8 mouse cellular contexts compared by ENCODE assay signal in the genomic region with DNA sequence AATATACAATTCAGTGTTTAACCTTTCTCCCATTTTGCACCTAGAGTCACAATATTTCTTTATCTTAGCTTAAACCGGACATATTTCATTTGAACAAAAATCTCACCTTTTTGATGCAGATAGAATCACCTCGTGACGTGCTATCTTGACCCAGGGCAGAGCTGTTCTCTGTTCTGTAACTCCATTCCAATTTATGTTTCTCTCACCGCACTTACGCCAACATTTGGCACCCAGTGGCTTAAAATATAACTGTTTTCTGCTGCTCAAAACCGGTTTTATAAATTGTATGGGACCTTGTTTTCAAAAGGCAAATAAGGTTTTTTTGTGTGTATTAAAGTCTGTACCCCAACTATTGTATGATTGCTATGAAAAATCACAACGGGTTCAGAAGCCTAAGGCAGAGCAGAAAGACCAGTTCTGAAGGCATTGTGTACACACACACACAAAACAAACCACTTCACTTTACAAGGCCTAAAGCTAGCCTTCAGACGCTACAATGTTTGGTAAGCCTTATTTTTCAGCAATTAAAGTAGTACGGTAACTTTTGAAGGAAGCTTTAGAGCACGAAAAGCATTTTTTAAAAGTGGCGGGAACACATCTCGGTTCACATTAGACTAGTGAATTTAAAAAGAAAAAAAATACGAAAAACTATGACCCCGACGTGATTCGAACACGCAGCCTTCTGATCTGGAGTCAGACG. TPM values are rescaled to one million over a fixed set of nuclear protein-coding genes. Genes with fewer than 3 reads are reported as not detected.
DNase-seq lines count a peak whose midpoint lies in the region; ATAC-seq lines count a peak whose summit lies in the region.

A gene (minus strand): TSS at position 555 of the 700 bp plus-strand sequence.

- H3K4me2 ChIP-seq in embryonic facial prominence, embryonic 14.5 days (ENCODE audit: low read depth, low read length) = peak within 1 kb of the TSS; percentile 52
- H3K4me2 ChIP-seq in heart, embryonic 15.5 days = peak within 1 kb of the TSS; percentile 61
- H3K4me2 ChIP-seq in neural tube, embryonic 13.5 days = peak within 1 kb of the TSS; percentile 60

- H3K36me3 ChIP-seq in embryonic facial prominence, embryonic 14.5 days (ENCODE audit: control insufficient read depth, insufficient read depth, low read length) = no peaks in the 10 kb centered on the region
- no peaks in the 10 kb centered on the region for H3K36me3 ChIP-seq in heart, embryonic 15.5 days
- H3K36me3 ChIP-seq in neural tube, embryonic 13.5 days = no peaks in the 10 kb centered on the region

- no peak for DNase-seq in urinary bladder, adult 2 months (ENCODE audit: low spot score)
- DNase-seq in urinary bladder, postnatal 14 days (ENCODE audit: low spot score) = no peak
- DNase-seq in embryonic facial prominence, embryonic 14.5 days (ENCODE audit: low spot score) = no peak
- DNase-seq in left cerebral cortex, postnatal 36 days (ENCODE audit: low spot score in 2 of 2) = no peak
- DNase-seq in right cerebral cortex, postnatal 14 days = no peak
- DNase-seq in frontal cortex, postnatal 36 days (ENCODE audit: low spot score in 2 of 2) = no peak

- H3K4me3 ChIP-seq in embryonic facial prominence, embryonic 14.5 days (ENCODE audit: low read depth, low read length) = peak within 1 kb of the TSS; percentile 58
- H3K4me3 ChIP-seq in heart, embryonic 15.5 days = peak within 1 kb of the TSS; percentile 61
- H3K4me3 ChIP-seq in neural tube, embryonic 13.5 days = peak within 1 kb of the TSS; percentile 51

- ATAC-seq in embryonic facial prominence, embryonic 14.5 days (ENCODE audit: low read depth) = no peak
- ATAC-seq in heart, embryonic 15.5 days (replicated peaks; ENCODE audit: insufficient number of reproducible peaks, insufficient read depth, low FRiP score, low read depth) = no peak
- ATAC-seq in neural tube, embryonic 13.5 days (ENCODE audit: low read depth) = peak; percentile 7; the same call in 1 of the 2 replicates

- no peaks in the 10 kb centered on the region for H3K27me3 ChIP-seq in embryonic facial prominence, embryonic 14.5 days (replicated peaks; ENCODE audit: control insufficient read depth, insufficient read depth, low read length)
- H3K27me3 ChIP-seq in heart, embryonic 15.5 days = no peaks in the 10 kb centered on the region
- no peaks in the 10 kb centered on the region for H3K27me3 ChIP-seq in neural tube, embryonic 13.5 days

- H3K9me3 ChIP-seq in embryonic facial prominence, embryonic 14.5 days (ENCODE audit: control insufficient read depth, low read length) = no peaks in the 10 kb centered on the region
- H3K9me3 ChIP-seq in heart, embryonic 15.5 days (replicated peaks) = no peaks in the 10 kb centered on the region
- no peaks in the 10 kb centered on the region for H3K9me3 ChIP-seq in neural tube, embryonic 13.5 days

- intact Hi-C loops in left cerebral cortex, postnatal 36 days (cut with DNase I) = no loop called here

- 7% methylated on average over 18 of the region's 18 CpGs for WGBS in embryonic facial prominence, embryonic 14.5 days
- 7% methylated on average over 18 of the region's 18 CpGs for WGBS in heart, embryonic 15.5 days
- 14% methylated on average over 18 of the region's 18 CpGs for whole genome bisulfite sequencing in neural tube, embryonic 13.5 days

- peak within 1 kb of the TSS; percentile 99 for H3K27ac ChIP-seq in embryonic facial prominence, embryonic 14.5 days (replicated peaks; ENCODE audit: low read depth, low read length)
- peak within 1 kb of the TSS; percentile 99 for H3K27ac ChIP-seq in heart, embryonic 15.5 days
- peak within 1 kb of the TSS; percentile 98 for H3K27ac ChIP-seq in neural tube, embryonic 13.5 days (replicated peaks)

- H3K9ac ChIP-seq in embryonic facial prominence, embryonic 14.5 days (ENCODE audit: low read depth, low read length) = peak within 1 kb of the TSS; percentile 77
- H3K9ac ChIP-seq in heart, embryonic 15.5 days = peak within 1 kb of the TSS; percentile 62
- peak within 1 kb of the TSS; percentile 78 for H3K9ac ChIP-seq in neural tube, embryonic 13.5 days

- H3K4me1 ChIP-seq in embryonic facial prominence, embryonic 14.5 days (ENCODE audit: control insufficient read depth, insufficient read depth, low read length) = peaks cover 6% of the 10 kb centered on the region; the same call in 1 of the 2 replicates
- peaks cover 23% of the 10 kb centered on the region for H3K4me1 ChIP-seq in heart, embryonic 15.5 days (replicated peaks)
- peaks cover 29% of the 10 kb centered on the region for H3K4me1 ChIP-seq in neural tube, embryonic 13.5 days (replicated peaks)

RNA-seq across cellular contexts. Expression of the gene that starts here (rescaled TPM):
- polyA plus RNA-seq in urinary bladder, adult 2 months (2012; rRNA removed) = 66.1 and 77.0 TPM in 2 replicates
- 185 and 227 TPM in 2 replicates for polyA plus RNA-seq in embryonic facial prominence, embryonic 14.5 days (2014; fragmentation: Nextera tagmentation; extraction: Ambion mirVana)
- polyA plus RNA-seq in heart, embryonic 15.5 days (2015; fragmentation: Nextera tagmentation; extraction: Ambion mirVana) = 154 and 159 TPM in 2 replicates
- 10 to 100 TPM; 34.6 to 41.3 TPM for total RNA-seq in left cerebral cortex, postnatal 36 days (2021)
- 111 and 141 TPM in 2 replicates for polyA plus RNA-seq in neural tube, embryonic 13.5 days (2015; fragmentation: Nextera tagmentation; extraction: Ambion mirVana)
